Mouse (Mus musculus) hindbrain, embryonic 15.5 days (tissue): Measurements from ENCODE around the gene Ofcc1. TPM values are rescaled to one million over a fixed set of nuclear protein-coding genes. Genes with fewer than 3 reads are reported as not detected.

ENCODE experiments used
- ATAC-seq: fragments of 200-750 bp; cut with Nextera tagmentation; 2 replicates; pipeline ENCODE4 v1.8.0; 2017; ENCODE audit warnings: low read depth, moderate number of reproducible peaks, moderate TSS enrichment; ENCODE audit not compliant: low FRiP score
- H3K27ac ChIP-seq: fragments of 300-500 bp; sonication (generic); replicated peaks from 2 replicates; pipeline ENCODE4 v1.5.1; 2015; ENCODE audit warnings: mild to moderate bottlenecking, inconsistent platforms
- H3K27me3 ChIP-seq: fragments of 300-500 bp; sonication (generic); 2 replicates; pipeline ENCODE4 v1.6.1; 2015; ENCODE audit warnings: control low read depth, inconsistent platforms
- H3K36me3 ChIP-seq: fragments of 300-500 bp; sonication (generic); 2 replicates; pipeline ENCODE4 v1.6.1; 2015; ENCODE audit warnings: control low read depth, inconsistent platforms
- H3K4me1 ChIP-seq: fragments of 300-500 bp; sonication (generic); replicated peaks from 2 replicates; pipeline ENCODE4 v1.6.1; 2015; ENCODE audit warnings: control low read depth, inconsistent platforms
- H3K4me2 ChIP-seq: fragments of 300-500 bp; sonication (generic); 2 replicates; pipeline ENCODE4 v1.6.1; 2015; ENCODE audit warnings: moderate library complexity, mild to moderate bottlenecking, inconsistent platforms
- H3K4me3 ChIP-seq: fragments of 300-500 bp; sonication (generic); 2 replicates; pipeline ENCODE4 v1.5.1; 2015; ENCODE audit warnings: mild to moderate bottlenecking, inconsistent platforms
- H3K9ac ChIP-seq: fragments of 300-500 bp; sonication (generic); 2 replicates; pipeline ENCODE4 v1.6.1; 2015; ENCODE audit warnings: inconsistent platforms
- H3K9me3 ChIP-seq: fragments of 300-500 bp; sonication (generic); 2 replicates; pipeline ENCODE4 v1.6.1; 2016; ENCODE audit warnings: control low read depth, inconsistent platforms
- WGBS: fragments of 180-500 bp; shearing (Covaris S2); methylation state at CpG from one replicate; pipeline ENCODE4 v1.1.7; 2015; 5-methylcytosine and 5-hydroxymethylcytosine counted together
- polyA plus RNA-seq: library from polyadenylated mRNA; unstranded; fragments of >200 nt; fragmentation: Nextera tagmentation; extraction: Ambion mirVana; gene quantifications from 2 replicates; pipeline ENCODE4 v1.2.1, GENCODE M21; 2015

The Ofcc1 gene
- polyA plus RNA-seq, 1 experiment from 2014 or later: 0.10 TPM

GRCm38 (mm10) chr13:40208314-40208713 lies 152.9 kb downstream of the Ofcc1 start:
- Histone ChIP-seq H3K4me3 (no peak overlapping the region), H3K27ac (no peak overlapping the region), H3K9ac (no peak overlapping the region), H3K4me1 (no peaks in the 10 kb centered on the region), H3K36me3 (no peaks in the 10 kb centered on the region), H3K27me3 (no peaks in the 10 kb centered on the region), H3K9me3 (no peaks in the 10 kb centered on the region), H3K4me2 (no peak overlapping the region)
- WGBS: 49% methylated on average over 9 of the region's 9 CpGs
- ATAC-seq: 0 out of 2 replicates have a peak, but pooled peaks have one; percentile 38

DNA sequence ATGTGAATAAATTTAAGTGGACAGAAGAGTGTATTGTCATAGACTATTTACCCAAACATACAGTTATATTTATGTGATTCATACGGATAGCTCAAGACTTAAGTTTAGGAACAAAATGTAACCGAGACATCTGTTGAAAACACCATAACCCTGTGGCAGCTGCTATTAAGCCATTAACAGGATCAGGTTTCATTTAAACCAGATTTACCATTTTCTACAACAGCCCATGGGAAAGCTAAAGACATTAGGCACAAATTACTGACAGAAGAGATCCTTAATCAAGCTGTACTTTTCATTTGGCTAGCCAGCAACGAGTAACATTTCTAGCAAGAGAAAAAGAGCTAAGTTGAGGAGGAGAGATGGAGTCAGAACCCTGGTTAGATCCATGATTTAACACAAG lies 179.5 kb downstream of the Ofcc1 start:
- Histone ChIP-seq H3K4me2 (no peak overlapping the region), H3K27ac (no peak overlapping the region), H3K27me3 (no peaks in the 10 kb centered on the region), H3K4me3 (no peak overlapping the region), H3K9ac (no peak overlapping the region), H3K9me3 (no peaks in the 10 kb centered on the region), H3K4me1 (no peaks in the 10 kb centered on the region), H3K36me3 (no peaks in the 10 kb centered on the region)
- WGBS: 72% methylated on average over 3 of the region's 3 CpGs
- no peak for ATAC-seq

DNA sequence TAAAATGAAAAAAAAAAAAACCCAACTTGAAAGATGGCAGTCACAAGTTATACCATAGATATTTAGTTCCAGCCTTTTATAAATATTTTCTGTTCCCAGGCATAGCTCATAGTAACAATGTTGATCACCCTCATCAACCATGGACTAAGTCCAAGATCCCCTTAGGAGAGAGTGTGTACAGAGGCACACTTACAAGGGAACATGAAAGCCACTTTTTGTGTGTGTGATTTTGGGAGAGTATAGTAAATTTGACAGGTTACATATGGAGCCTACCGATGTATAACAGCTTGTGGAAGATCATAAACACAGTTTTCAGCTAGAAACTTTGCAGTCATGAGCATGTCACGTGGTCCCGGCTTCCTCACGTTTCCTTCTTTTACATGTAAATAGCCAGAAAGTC lies 189.5 kb downstream of the Ofcc1 start:
- 83% methylated on average over 4 of the region's 4 CpGs for WGBS
- no peak for ATAC-seq

GRCm38 (mm10) chr13:40167871-40168270 lies 193.4 kb downstream of the Ofcc1 start:
- 69% methylated on average over 7 of the region's 7 CpGs for WGBS
- no peaks in the 10 kb centered on the region for H3K9me3 ChIP-seq
- H3K27ac ChIP-seq: no peak overlapping the region
- H3K4me2 ChIP-seq: no peak overlapping the region
- no peak overlapping the region for H3K9ac ChIP-seq
- H3K4me3 ChIP-seq: no peak overlapping the region
- H3K36me3 ChIP-seq: no peaks in the 10 kb centered on the region
- no peaks in the 10 kb centered on the region for H3K4me1 ChIP-seq
- no peaks in the 10 kb centered on the region for H3K27me3 ChIP-seq
- no peak for ATAC-seq

More for the DNA sequence above, 189.5 kb downstream of the Ofcc1 start:
- H3K4me1 ChIP-seq: no peaks in the 10 kb centered on the region
- H3K4me2 ChIP-seq: no peak overlapping the region
- no peaks in the 10 kb centered on the region for H3K27me3 ChIP-seq
- H3K36me3 ChIP-seq: no peaks in the 10 kb centered on the region
- no peak overlapping the region for H3K4me3 ChIP-seq
- H3K27ac ChIP-seq: no peak overlapping the region
- H3K9ac ChIP-seq: no peak overlapping the region
- no peaks in the 10 kb centered on the region for H3K9me3 ChIP-seq

- Histone ChIP-seq H3K27ac (no peak overlapping the region), H3K4me1 (no peaks in the 10 kb centered on the region), H3K4me2 (no peak overlapping the region), H3K4me3 (no peak overlapping the region), H3K27me3 (no peaks in the 10 kb centered on the region), H3K36me3 (no peaks in the 10 kb centered on the region), H3K9ac (no peak overlapping the region), H3K9me3 (no peaks in the 10 kb centered on the region)
- WGBS: 55% methylated on average over 3 of the region's 3 CpGs
- no peak for ATAC-seq
Observed at GRCm38 (mm10) chr13:40155466-40155865, 205.8 kb downstream of the Ofcc1 start.

- H3K27me3 ChIP-seq: no peaks in the 10 kb centered on the region
- H3K4me2 ChIP-seq: no peak overlapping the region
- H3K4me3 ChIP-seq: no peak overlapping the region
- WGBS: 90% methylated on average over 4 of the region's 4 CpGs
- no peak for ATAC-seq
- H3K36me3 ChIP-seq: no peaks in the 10 kb centered on the region
- no peaks in the 10 kb centered on the region for H3K4me1 ChIP-seq
- no peak overlapping the region for H3K9ac ChIP-seq
- H3K27ac ChIP-seq: no peak overlapping the region
- H3K9me3 ChIP-seq: no peaks in the 10 kb centered on the region
Observed at GRCm38 (mm10) chr13:40139906-40140305, 221.3 kb downstream of the Ofcc1 start.

- no peak overlapping the region for H3K4me3 ChIP-seq
- H3K9me3 ChIP-seq: no peaks in the 10 kb centered on the region
- WGBS: 39% methylated on average over 3 of the region's 3 CpGs
- no peak overlapping the region for H3K4me2 ChIP-seq
- no peaks in the 10 kb centered on the region for H3K27me3 ChIP-seq
- H3K36me3 ChIP-seq: no peaks in the 10 kb centered on the region
- no peaks in the 10 kb centered on the region for H3K4me1 ChIP-seq
- H3K9ac ChIP-seq: no peak overlapping the region
- no peak for ATAC-seq
- H3K27ac ChIP-seq: no peak overlapping the region
Observed at GRCm38 (mm10) chr13:40136096-40136495, 225.2 kb downstream of the Ofcc1 start.

- 71% methylated on average over 12 of the region's 12 CpGs for WGBS
- no peaks in the 10 kb centered on the region for H3K36me3 ChIP-seq
- H3K4me3 ChIP-seq: no peak overlapping the region
Observed at GRCm38 (mm10) chr13:40135670-40136069, 225.6 kb downstream of the Ofcc1 start.

DNA sequence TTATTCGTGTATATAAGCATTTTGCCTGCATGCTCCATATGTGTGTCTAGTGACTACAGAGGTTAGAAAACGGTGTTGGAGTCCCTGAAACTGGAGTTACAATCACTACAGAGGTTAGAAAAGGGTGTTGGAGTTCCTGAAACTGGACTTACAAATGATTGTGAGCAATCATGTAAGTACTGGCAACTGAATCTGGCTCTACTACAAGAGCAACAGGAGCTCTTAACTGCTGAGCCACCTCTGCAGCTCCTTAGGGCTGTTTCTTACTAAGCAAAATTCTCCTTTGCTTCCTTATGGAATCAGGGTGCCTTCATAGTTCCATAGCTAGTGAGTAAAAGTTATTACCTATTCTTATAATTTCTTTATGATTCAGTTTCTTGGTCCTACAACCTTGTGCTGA lies 237.4 kb downstream of the Ofcc1 start:
- Histone ChIP-seq H3K27me3 (no peaks in the 10 kb centered on the region), H3K27ac (no peak overlapping the region), H3K4me3 (no peak overlapping the region), H3K4me2 (no peak overlapping the region), H3K9ac (no peak overlapping the region), H3K9me3 (no peaks in the 10 kb centered on the region), H3K4me1 (no peaks in the 10 kb centered on the region), H3K36me3 (no peaks in the 10 kb centered on the region)
- ATAC-seq: no peak
- WGBS: 85% methylated on average over 2 of the region's 2 CpGs

More at GRCm38 (mm10) chr13:40135670-40136069, 225.6 kb downstream of the Ofcc1 start:
- Histone ChIP-seq H3K4me1 (no peaks in the 10 kb centered on the region), H3K27me3 (no peaks in the 10 kb centered on the region), H3K9ac (no peak overlapping the region), H3K9me3 (no peaks in the 10 kb centered on the region), H3K27ac (no peak overlapping the region), H3K4me2 (no peak overlapping the region)
- ATAC-seq: no peak

GRCm38 (mm10) chr13:40112336-40112735 lies 248.9 kb downstream of the Ofcc1 start:
- Histone ChIP-seq H3K4me3 (no peak overlapping the region), H3K4me1 (no peaks in the 10 kb centered on the region)
- no peak for ATAC-seq

GRCm38 (mm10) chr13:40076236-40076635 lies 285.0 kb downstream of the Ofcc1 start:
- no peak overlapping the region for H3K9ac ChIP-seq
- 91% methylated on average over 4 of the region's 4 CpGs for WGBS
- H3K4me3 ChIP-seq: no peak overlapping the region

More at GRCm38 (mm10) chr13:40112336-40112735, 248.9 kb downstream of the Ofcc1 start:
- Histone ChIP-seq H3K9me3 (no peaks in the 10 kb centered on the region), H3K4me2 (no peak overlapping the region), H3K27me3 (no peaks in the 10 kb centered on the region), H3K36me3 (no peaks in the 10 kb centered on the region), H3K9ac (no peak overlapping the region), H3K27ac (no peak overlapping the region)
- WGBS: 41% methylated on average over 2 of the region's 2 CpGs

GRCm38 (mm10) chr13:40074850-40075416 lies 286.3 kb downstream of the Ofcc1 start:
- no peaks in the 10 kb centered on the region for H3K9me3 ChIP-seq
- H3K36me3 ChIP-seq: no peaks in the 10 kb centered on the region
- H3K4me2 ChIP-seq: no peak overlapping the region
- no peak overlapping the region for H3K4me3 ChIP-seq
- H3K4me1 ChIP-seq: no peaks in the 10 kb centered on the region
- no peak overlapping the region for H3K9ac ChIP-seq
- no peak for ATAC-seq
- no peaks in the 10 kb centered on the region for H3K27me3 ChIP-seq
- H3K27ac ChIP-seq: no peak overlapping the region
- WGBS: 57% methylated on average over 3 of the region's 3 CpGs

More at GRCm38 (mm10) chr13:40076236-40076635, 285.0 kb downstream of the Ofcc1 start:
- Histone ChIP-seq H3K4me2 (no peak overlapping the region), H3K27ac (no peak overlapping the region), H3K4me1 (no peaks in the 10 kb centered on the region), H3K9me3 (no peaks in the 10 kb centered on the region), H3K36me3 (no peaks in the 10 kb centered on the region), H3K27me3 (no peaks in the 10 kb centered on the region)
- ATAC-seq: no peak

GRCm38 (mm10) chr13:40070004-40070403 lies 291.2 kb downstream of the Ofcc1 start:
- H3K36me3 ChIP-seq: no peaks in the 10 kb centered on the region
- no peak overlapping the region for H3K4me2 ChIP-seq
- H3K27me3 ChIP-seq: no peaks in the 10 kb centered on the region
- WGBS: 91% methylated on average over 1 of the region's 1 CpGs
- no peak overlapping the region for H3K4me3 ChIP-seq
- H3K9me3 ChIP-seq: no peaks in the 10 kb centered on the region
- H3K4me1 ChIP-seq: no peaks in the 10 kb centered on the region
- H3K27ac ChIP-seq: no peak overlapping the region
- no peak for ATAC-seq
- no peak overlapping the region for H3K9ac ChIP-seq
